Mouse (Mus musculus) heart, embryonic 14.5 days (tissue): ENCODE data around the gene Higd2a. TPM values are rescaled to one million over a fixed set of nuclear protein-coding genes. Genes with fewer than 3 reads are reported as not detected.

Source experiments
- ATAC-seq: fragments of 200-750 bp; cut with Nextera tagmentation; 2 replicates; pipeline ENCODE4 v1.8.0; 2017; ENCODE audit warnings: low read depth, moderate TSS enrichment; ENCODE audit not compliant: insufficient number of reproducible peaks, insufficient read depth, low FRiP score
- H3K27ac ChIP-seq, 2 experiments: fragments of 200-500 bp in 1 of 2; fragments of 300-500 bp in 1 of 2; sonication (generic) in 1 of 2; replicated peaks in 1 of 2; 2 replicates each; pipeline ENCODE4 v1.5.1; 2012 to 2014; ENCODE audit warnings: low read depth in 2 of 2, low read length in 2 of 2, control low read depth in 1 of 2, mild to moderate bottlenecking in 1 of 2, mixed read lengths in 1 of 2; ENCODE audit not compliant: control insufficient read depth in 1 of 2, insufficient read depth in 1 of 2
- H3K27me3 ChIP-seq: fragments of 300-500 bp; sonication (generic); 2 replicates; pipeline ENCODE4 v1.6.1; 2014; ENCODE audit warnings: mild to moderate bottlenecking, low read length, control low read depth; ENCODE audit not compliant: control insufficient read depth, insufficient read depth
- H3K36me3 ChIP-seq: fragments of 300-500 bp; sonication (generic); 2 replicates; pipeline ENCODE4 v1.6.1; 2014; ENCODE audit warnings: mild to moderate bottlenecking, control low read depth, low read length, mixed read lengths; ENCODE audit not compliant: control insufficient read depth, insufficient read depth
- H3K4me1 ChIP-seq, 2 experiments: fragments of 200-500 bp in 1 of 2; fragments of 300-500 bp in 1 of 2; sonication (generic) in 1 of 2; 2 replicates each; pipeline ENCODE4 v1.6.1; 2012 to 2014; ENCODE audit warnings: low read length in 2 of 2, control low read depth in 1 of 2, mixed read lengths in 1 of 2; ENCODE audit not compliant: control insufficient read depth in 2 of 2, insufficient read depth in 2 of 2
- H3K4me2 ChIP-seq: fragments of 300-500 bp; sonication (generic); 2 replicates; pipeline ENCODE4 v1.6.1; 2014; ENCODE audit warnings: mild to moderate bottlenecking, low read length
- H3K4me3 ChIP-seq, 2 experiments: fragments of 200-500 bp in 1 of 2; fragments of 300-500 bp in 1 of 2; sonication (generic) in 1 of 2; 2 replicates each; pipeline ENCODE4 v1.5.1; 2012 to 2014; ENCODE audit warnings: low read length in 2 of 2, mild to moderate bottlenecking in 2 of 2, control low read depth in 1 of 2, low read depth in 1 of 2, moderate library complexity in 1 of 2; ENCODE audit not compliant: control insufficient read depth in 1 of 2, insufficient read depth in 1 of 2
- H3K9ac ChIP-seq: fragments of 300-500 bp; sonication (generic); 2 replicates; pipeline ENCODE4 v1.6.1; 2014; ENCODE audit warnings: mild to moderate bottlenecking, low read length
- H3K9me3 ChIP-seq: fragments of 300-500 bp; sonication (generic); 2 replicates; pipeline ENCODE4 v1.6.1; 2016; ENCODE audit warnings: low read length, control low read depth; ENCODE audit not compliant: control insufficient read depth
- WGBS: fragments of 180-500 bp; shearing (Covaris S2); extraction: QIAGEN DNeasy Blood & Tissue Kit; methylation state at CpG from one replicate; pipeline ENCODE4 v1.1.7; 2014; 5-methylcytosine and 5-hydroxymethylcytosine counted together
- polyA plus RNA-seq: library from polyadenylated mRNA; unstranded; fragments of >200 nt; fragmentation: Nextera tagmentation; extraction: Ambion mirVana; gene quantifications from 2 replicates; pipeline ENCODE4 v1.2.1, GENCODE M21; 2014

Higd2a gene
- polyA plus RNA-seq, 1 experiment from 2014 or later: 319 TPM

DNA sequence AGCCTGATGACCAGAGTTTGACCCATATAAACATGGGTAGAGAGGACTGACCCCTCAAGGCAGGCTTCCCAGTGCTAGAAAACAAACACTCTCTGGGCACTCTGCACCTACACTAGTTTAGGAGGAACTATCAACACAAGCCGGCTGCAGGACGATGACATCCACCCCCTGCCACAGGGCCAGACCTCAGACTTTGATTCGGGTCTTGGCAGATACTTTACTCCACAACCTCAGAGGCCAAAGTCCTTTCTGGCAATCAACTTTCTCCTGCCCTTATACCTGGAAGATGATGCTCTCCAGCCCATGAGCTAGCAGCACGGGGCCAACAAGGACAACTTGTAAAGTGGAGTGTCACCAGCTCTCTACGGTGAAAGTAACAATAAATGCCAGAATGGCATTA lies 7.1 kb upstream of the Higd2a start:
- H3K4me3 ChIP-seq: no peak overlapping the region
- H3K36me3 ChIP-seq: peaks cover 99% of the 10 kb centered on the region
- no peak overlapping the region for H3K27ac ChIP-seq
- H3K9ac ChIP-seq: no peak overlapping the region
- WGBS: 81% methylated on average over 5 of the region's 5 CpGs
- ATAC-seq: no peak
- H3K4me2 ChIP-seq: no peak overlapping the region
- no peaks in the 10 kb centered on the region for H3K9me3 ChIP-seq
- H3K4me1 ChIP-seq: no peaks in the 10 kb centered on the region
- H3K27me3 ChIP-seq: no peaks in the 10 kb centered on the region

GRCm38 (mm10) chr13:54585831-54586230 lies 4.2 kb upstream of the Higd2a start:
- no peak for ATAC-seq
- Histone ChIP-seq H3K9me3 (no peaks in the 10 kb centered on the region), H3K4me3 (no peak overlapping the region), H3K27me3 (no peaks in the 10 kb centered on the region), H3K4me1 (peaks cover 0 to 1% of the 10 kb centered on the region in 2 experiments; a peak in 1 of 4 replicates), H3K9ac (no peak overlapping the region), H3K4me2 (no peak overlapping the region), H3K36me3 (peaks cover 77% of the 10 kb centered on the region), H3K27ac (no peak overlapping the region)
- 75% methylated on average over 11 of the region's 11 CpGs for WGBS

DNA sequence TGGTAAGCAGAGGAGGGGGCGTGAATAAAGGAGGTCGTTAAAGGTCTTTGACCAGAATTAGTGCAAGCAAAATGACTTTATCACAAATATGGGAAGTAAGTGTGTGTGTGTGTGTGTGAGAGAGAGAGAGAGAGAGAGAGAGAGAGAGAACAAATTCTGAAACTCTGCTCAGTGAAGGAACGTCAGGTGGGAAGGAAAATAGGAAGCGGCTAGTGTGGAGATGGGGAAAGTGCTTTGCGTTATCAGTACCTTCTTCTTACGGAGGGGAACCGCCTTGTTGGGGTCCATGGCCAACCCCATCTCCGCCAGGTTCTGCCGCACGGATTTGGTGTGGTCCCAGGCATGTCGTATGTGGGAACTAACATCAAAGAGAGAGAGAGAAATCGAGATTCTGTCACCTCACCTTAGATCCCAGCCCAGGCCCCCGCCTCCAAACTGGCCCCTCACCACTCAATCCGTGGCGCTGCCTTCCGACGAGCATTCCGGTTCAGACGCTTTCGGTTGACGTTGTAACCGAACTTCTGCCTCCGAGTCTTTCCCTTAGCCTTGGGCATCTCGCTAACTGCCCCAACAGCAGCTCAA lies 502 bp upstream of the Higd2a start:
- H3K36me3 ChIP-seq: peaks cover 62% of the 10 kb centered on the region
- WGBS: under 1% methylated on average over 24 of the region's 24 CpGs

GRCm38 (mm10) chr13:54591776-54592356 lies 1.9 kb downstream of the Higd2a start:
- H3K9me3 ChIP-seq: no peaks in the 10 kb centered on the region
- H3K36me3 ChIP-seq: peaks cover 44% of the 10 kb centered on the region
- no peak overlapping the region for H3K4me3 ChIP-seq
- H3K27ac ChIP-seq: no peak overlapping the region
- ATAC-seq: no peak
- peaks cover 19 to 29% of the 10 kb centered on the region in 2 experiments for H3K4me1 ChIP-seq
- H3K9ac ChIP-seq: no peak overlapping the region
- no peaks in the 10 kb centered on the region for H3K27me3 ChIP-seq
- H3K4me2 ChIP-seq: peak overlapping the region; percentile 86
- whole genome bisulfite sequencing: 87% methylated on average over 8 of the region's 8 CpGs

More for the DNA sequence above, 502 bp upstream of the Higd2a start:
- Histone ChIP-seq H3K27ac (peak overlapping the region; percentile 53 to 76; a peak in 3 of 4 replicates), H3K4me3 (peak overlapping the region; percentile 80 to 93), H3K9me3 (no peaks in the 10 kb centered on the region), H3K9ac (peak overlapping the region; percentile 88), H3K4me2 (peak overlapping the region; percentile 82), H3K4me1 (peaks cover 2 to 12% of the 10 kb centered on the region in 2 experiments; a peak in 2 of 4 replicates), H3K27me3 (no peaks in the 10 kb centered on the region)
- ATAC-seq: 0 out of 2 replicates have a peak, but pooled peaks have one; percentile 1

GRCm38 (mm10) chr13:54593617-54594016 lies 3.6 kb downstream of the Higd2a start:
- no peak overlapping the region for H3K4me2 ChIP-seq

GRCm38 (mm10) chr13:54596107-54596690 lies 6.2 kb downstream of the Higd2a start:
- Histone ChIP-seq H3K27ac (peak overlapping the region; percentile 47 to 78), H3K4me2 (peak overlapping the region; percentile 26; the same call in 1 of the 2 replicates), H3K9me3 (no peaks in the 10 kb centered on the region), H3K9ac (peak overlapping the region; percentile 41), H3K27me3 (no peaks in the 10 kb centered on the region), H3K4me3 (no peak overlapping the region), H3K36me3 (peaks cover 39% of the 10 kb centered on the region), H3K4me1 (peaks cover 24 to 34% of the 10 kb centered on the region in 2 experiments)
- peak; percentile 40; the same call in 1 of the 2 replicates for ATAC-seq
- WGBS: 31% methylated on average over 8 of the region's 8 CpGs

More at GRCm38 (mm10) chr13:54593617-54594016, 3.6 kb downstream of the Higd2a start:
- Histone ChIP-seq H3K36me3 (peaks cover 33% of the 10 kb centered on the region), H3K9ac (no peak overlapping the region), H3K9me3 (no peaks in the 10 kb centered on the region), H3K4me3 (no peak overlapping the region), H3K4me1 (peaks cover 25 to 39% of the 10 kb centered on the region in 2 experiments), H3K27me3 (no peaks in the 10 kb centered on the region), H3K27ac (no peak overlapping the region)
- ATAC-seq: no peak
- 90% methylated on average over 11 of the region's 11 CpGs for WGBS

DNA sequence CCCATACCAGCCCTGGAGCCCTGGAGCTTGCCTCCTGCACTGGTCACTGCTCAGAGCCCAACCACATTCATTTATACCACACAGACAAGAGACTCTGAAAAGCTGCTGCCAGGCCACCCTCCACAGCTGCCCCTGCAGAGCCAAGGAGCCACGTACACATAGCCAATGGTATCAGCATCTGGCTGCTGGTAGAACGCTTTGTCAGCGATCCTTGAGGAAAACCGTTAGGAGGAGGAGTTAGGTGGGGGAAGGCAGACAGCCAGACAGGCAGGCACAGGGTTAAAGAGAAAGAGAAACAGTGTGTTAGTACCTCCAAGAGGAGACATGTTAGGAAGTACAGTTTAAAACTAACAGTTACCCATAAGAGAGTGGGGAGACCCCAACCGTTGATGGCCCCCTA lies 6.9 kb downstream of the Higd2a start:
- H3K9me3 ChIP-seq: no peaks in the 10 kb centered on the region
- no peaks in the 10 kb centered on the region for H3K27me3 ChIP-seq
- peaks cover 23 to 28% of the 10 kb centered on the region in 2 experiments for H3K4me1 ChIP-seq
- WGBS: 37% methylated on average over 5 of the region's 5 CpGs
- peak overlapping the region; percentile 41 for H3K9ac ChIP-seq
- H3K4me2 ChIP-seq: peak overlapping the region; percentile 26; the same call in 1 of the 2 replicates
- no peak overlapping the region for H3K4me3 ChIP-seq
- H3K27ac ChIP-seq: peak overlapping the region; percentile 47 to 78
- peak; percentile 1; the same call in 1 of the 2 replicates for ATAC-seq
- peaks cover 37% of the 10 kb centered on the region for H3K36me3 ChIP-seq
